Mouse (Mus musculus): Measurements from ENCODE around the gene Stxbp1. TPM values are rescaled to one million over a fixed set of nuclear protein-coding genes. Genes with fewer than 3 reads are reported as not detected.
A peak's percentile ranks its signal among the peaks of the same experiment; 100 is the strongest.

The Stxbp1 gene
- polyA plus RNA-seq, 1 experiment from 2014 or later = 9.3 TPM

GRCm38 (mm10) chr2:32740916-32741272, 106.2 kb downstream of the Stxbp1 start, which contains the start of gene 6330409D20Rik:
6330409D20Rik (minus strand) TSS chr2:32741016.
- TF ChIP-seq EP300 (optimal IDR thresholded peaks at IDR 0.05) (no peak), CTCF (IDR thresholded peaks at IDR 0.05; ENCODE audit: low read depth) (no peak)
- H3K27me3 ChIP-seq (ENCODE audit: control insufficient read depth, insufficient read depth, low read length) = peaks cover 8% of the 10 kb centered on the region; the same call in 1 of the 2 replicates
- peak within 1 kb of the TSS; percentile 78 for H3K4me2 ChIP-seq (replicated peaks; ENCODE audit: low read depth)
- H3K9me3 ChIP-seq (ENCODE audit: control insufficient read depth, low read length) = no peaks in the 10 kb centered on the region
- WGBS = 18% methylated on average over 11 of the region's 11 CpGs
- H3K4me3 ChIP-seq (ENCODE audit: low read depth, low read length) = peak within 1 kb of the TSS; percentile 44
- H3K4me1 ChIP-seq (replicated peaks; ENCODE audit: control insufficient read depth, insufficient read depth) = peaks cover 6% of the 10 kb centered on the region; the same call in 1 of the 2 replicates
- ATAC-seq (ENCODE audit: low FRiP score, low TSS enrichment) (no peak), DNase-seq (ENCODE audit: low spot score) (no peak)
- peak within 1 kb of the TSS; percentile 48 for H3K9ac ChIP-seq (ENCODE audit: low read length)
- H3K36me3 ChIP-seq (ENCODE audit: control insufficient read depth, insufficient read depth, low read length) = no peaks in the 10 kb centered on the region
- H3K27ac ChIP-seq (replicated peaks) = no peak within 1 kb of the TSS

- Histone ChIP-seq H3K9ac (ENCODE audit: low read length) (no peak overlapping the region), H3K4me1 (replicated peaks; ENCODE audit: control insufficient read depth, insufficient read depth) (peaks cover 6% of the 10 kb centered on the region; the same call in 1 of the 2 replicates), H3K9me3 (ENCODE audit: control insufficient read depth, low read length) (no peaks in the 10 kb centered on the region), H3K4me2 (replicated peaks; ENCODE audit: low read depth) (no peak overlapping the region), H3K4me3 (ENCODE audit: low read depth, low read length) (no peak overlapping the region), H3K36me3 (ENCODE audit: control insufficient read depth, insufficient read depth, low read length) (no peaks in the 10 kb centered on the region), H3K27me3 (ENCODE audit: control insufficient read depth, insufficient read depth, low read length) (peaks cover 8% of the 10 kb centered on the region; the same call in 1 of the 2 replicates), H3K27ac (replicated peaks) (no peak overlapping the region)
- WGBS = 61% methylated on average over 4 of the region's 4 CpGs
- ATAC-seq (ENCODE audit: low FRiP score, low TSS enrichment) (no peak), DNase-seq (ENCODE audit: low spot score) (no peak)
- no peak for TF ChIP-seq CTCF (IDR thresholded peaks at IDR 0.05; ENCODE audit: low read depth)
- no peak for TF ChIP-seq EP300 (optimal IDR thresholded peaks at IDR 0.05)
Measured at GRCm38 (mm10) chr2:32739311-32739710, 107.7 kb downstream of the Stxbp1 start.

Other genes starting within 250 kb of the Stxbp1 start
- gene St6galnac6, start 247.5 kb downstream of the Stxbp1 start, polyA plus RNA-seq (2015; fragmentation: Nextera tagmentation; extraction: Ambion mirVana) = 9.1 and 11.3 TPM in 2 replicates
- gene Ak1, start 225.5 kb downstream of the Stxbp1 start, polyA plus RNA-seq (2015; fragmentation: Nextera tagmentation; extraction: Ambion mirVana) = 21.8 and 26.1 TPM in 2 replicates
- gene Eng, start 200.7 kb downstream of the Stxbp1 start, polyA plus RNA-seq (2015; fragmentation: Nextera tagmentation; extraction: Ambion mirVana) = 23.0 and 23.3 TPM in 2 replicates
- 15.1 and 17.3 TPM in 2 replicates for gene Fpgs, start 143.1 kb downstream of the Stxbp1 start, polyA plus RNA-seq (2015; fragmentation: Nextera tagmentation; extraction: Ambion mirVana)
- gene Cdk9, start 134.2 kb downstream of the Stxbp1 start, polyA plus RNA-seq (2015; fragmentation: Nextera tagmentation; extraction: Ambion mirVana) = 55.8 and 57.8 TPM in 2 replicates
- 7.7 and 8.4 TPM in 2 replicates for gene Sh2d3c, start 126.2 kb downstream of the Stxbp1 start, polyA plus RNA-seq (2015; fragmentation: Nextera tagmentation; extraction: Ambion mirVana)
- gene 6330409D20Rik, start 106.2 kb downstream of the Stxbp1 start, polyA plus RNA-seq (2015; fragmentation: Nextera tagmentation; extraction: Ambion mirVana) = not detected in 2 replicates
- 45.9 and 50.3 TPM in 2 replicates for gene Tor2a, start 90.0 kb downstream of the Stxbp1 start, polyA plus RNA-seq (2015; fragmentation: Nextera tagmentation; extraction: Ambion mirVana)
- gene Ttc16, start 71.6 kb downstream of the Stxbp1 start, polyA plus RNA-seq (2015; fragmentation: Nextera tagmentation; extraction: Ambion mirVana) = 0.05 and 0.06 TPM in 2 replicates
- gene Ptrh1, start 71.5 kb downstream of the Stxbp1 start, polyA plus RNA-seq (2015; fragmentation: Nextera tagmentation; extraction: Ambion mirVana) = 7.6 and 10.1 TPM in 2 replicates
- 0.63 and 1.1 TPM in 2 replicates for gene Cfap157, start 62.8 kb downstream of the Stxbp1 start, polyA plus RNA-seq (2015; fragmentation: Nextera tagmentation; extraction: Ambion mirVana)
- 90.7 and 101 TPM in 2 replicates for gene Fam129b, start 28.9 kb upstream of the Stxbp1 start, polyA plus RNA-seq (2015; fragmentation: Nextera tagmentation; extraction: Ambion mirVana)
- gene Rpl12, start 114.3 kb upstream of the Stxbp1 start, polyA plus RNA-seq (2015; fragmentation: Nextera tagmentation; extraction: Ambion mirVana) = 141 and 157 TPM in 2 replicates
- gene Lrsam1, start 114.4 kb upstream of the Stxbp1 start, polyA plus RNA-seq (2015; fragmentation: Nextera tagmentation; extraction: Ambion mirVana) = 5.3 and 5.5 TPM in 2 replicates
- gene Slc2a8, start 134.8 kb upstream of the Stxbp1 start, polyA plus RNA-seq (2015; fragmentation: Nextera tagmentation; extraction: Ambion mirVana) = 12.1 and 12.8 TPM in 2 replicates